Mouse (Mus musculus) adrenal gland, adult 18-20 months (tissue): ENCODE measurements at regions not wholly inside any gene's neighbourhood (a gene's known extent, or its start where the extent isn't known, plus 50 kb on each side); places are given as distances from the start of the nearest gene placed in this dataset.

Experiments
- DNase-seq, 2 experiments: peaks; one replicate each; pipeline ENCODE4 v3.0.0; 2021 to 2022; ENCODE audit warnings: low spot score in 2 of 2

- DNase-seq: no peak
Observed at GRCm38 (mm10) chr8:113556994-113557393, 78.4 kb upstream of the Mon1b start.

DNA sequence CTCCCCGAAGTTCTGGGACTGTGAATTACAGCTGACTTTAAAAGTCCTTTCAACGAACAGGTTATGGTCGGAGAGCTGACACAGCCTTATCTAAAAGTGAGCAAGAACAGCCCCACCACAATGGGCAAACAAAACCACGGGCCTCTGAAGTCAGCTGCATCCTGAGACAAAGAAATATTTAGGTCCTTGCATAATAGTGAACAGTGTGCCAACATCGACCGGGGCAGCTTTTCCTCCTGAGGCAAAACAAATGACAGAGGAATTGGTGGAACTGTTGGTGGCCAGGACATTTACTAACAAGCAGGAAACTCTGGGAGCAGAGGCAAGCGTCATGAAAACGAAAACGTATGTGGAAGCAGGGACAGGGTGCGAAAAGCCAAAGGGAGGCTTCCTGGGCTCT, 54.3 kb upstream of the Mon1b start:
- no peak for DNase-seq

DNA sequence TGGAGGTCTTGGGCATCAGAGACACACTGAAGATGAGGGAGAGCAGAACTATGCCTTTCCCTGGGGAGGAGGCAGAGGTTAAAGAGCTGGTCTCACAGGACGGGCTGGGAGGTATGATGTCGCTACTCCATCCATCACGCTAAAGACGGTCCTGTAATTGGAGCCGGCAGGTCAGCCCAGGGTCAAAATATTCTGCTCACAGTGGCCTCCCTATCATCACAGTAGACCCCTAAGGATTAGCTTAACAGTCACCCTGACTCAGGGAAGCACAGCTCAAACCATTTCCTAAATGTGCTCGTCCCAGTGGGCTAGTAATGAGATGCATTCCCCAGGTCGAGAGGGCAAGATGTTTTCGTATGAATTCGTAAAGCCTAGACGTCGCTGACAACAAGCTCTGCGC, 53.7 kb upstream of the Mon1b start:
- no peak for DNase-seq

DNA sequence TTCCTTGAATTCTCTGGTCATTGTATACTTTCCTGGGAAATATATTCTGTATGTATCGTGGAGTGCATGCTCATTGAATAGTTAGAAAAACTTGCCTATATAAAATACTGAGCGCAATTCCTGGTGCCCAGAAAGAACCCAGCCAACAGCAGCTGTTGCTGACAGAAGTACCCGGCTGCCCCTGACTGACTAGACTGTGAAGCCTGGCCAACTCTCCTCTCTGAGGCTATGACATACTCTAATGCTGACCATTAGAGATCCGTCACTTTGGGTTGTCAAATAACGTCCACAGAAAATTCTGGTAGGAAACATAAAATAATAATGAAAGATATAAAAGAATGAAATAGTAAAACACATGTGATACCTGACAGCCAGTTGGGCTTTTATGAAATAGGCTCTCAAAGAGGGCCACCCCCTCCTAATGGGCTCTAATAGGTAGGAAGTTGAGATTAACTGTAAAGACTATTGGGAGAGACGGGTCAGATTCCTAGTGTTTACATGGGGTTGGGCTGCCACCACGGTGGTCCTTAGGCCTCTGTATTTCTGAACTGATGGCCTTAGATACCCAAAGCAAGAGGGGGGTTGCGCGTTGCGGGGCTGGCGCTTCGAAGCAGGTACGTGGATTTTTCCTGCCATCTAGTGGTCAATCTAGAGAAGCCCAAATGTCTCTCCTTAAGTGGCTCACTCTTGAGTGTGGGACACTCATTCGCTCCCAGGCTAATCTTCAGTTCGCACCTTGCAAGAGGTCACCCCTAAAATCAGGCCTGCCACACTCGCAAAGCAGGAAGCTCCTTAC, 53.0 kb upstream of the Mon1b start:
- peak in 1 of 2 experiments; percentile 12 for DNase-seq

GRCm38 (mm10) chr8:113583801-113584200, 51.6 kb upstream of the Mon1b start:
- DNase-seq: no peak
